Mouse (Mus musculus) kidney, postnatal 0 days (tissue): Measurements from ENCODE around the gene Pcdh9. TPM values are rescaled to one million over a fixed set of nuclear protein-coding genes. Genes with fewer than 3 reads are reported as not detected.

ENCODE experiments used
- ATAC-seq: fragments of 200-750 bp; cut with Nextera tagmentation; replicated peaks from 2 replicates; pipeline ENCODE4 v1.8.0; 2017; ENCODE audit warnings: low read depth, moderate number of reproducible peaks, moderate TSS enrichment, moderate library complexity; ENCODE audit not compliant: low FRiP score
- DNase-seq: peaks from one replicate; pipeline ENCODE4 v3.0.0-alpha.2; 2016; ENCODE audit warnings: low spot score
- H3K27ac ChIP-seq: fragments of 300-500 bp; sonication (generic); 2 replicates; pipeline ENCODE4 v1.5.1; 2014; ENCODE audit warnings: mild to moderate bottlenecking
- H3K27me3 ChIP-seq: fragments of 300-500 bp; sonication (generic); 2 replicates; pipeline ENCODE4 v1.6.1; 2014; ENCODE audit warnings: low read length, mixed read lengths; ENCODE audit not compliant: insufficient read depth
- H3K36me3 ChIP-seq: fragments of 300-500 bp; sonication (generic); 2 replicates; pipeline ENCODE4 v1.6.1; 2014; ENCODE audit warnings: low read length, mixed read lengths; ENCODE audit not compliant: insufficient read depth
- H3K4me1 ChIP-seq: fragments of 300-500 bp; sonication (generic); replicated peaks from 2 replicates; pipeline ENCODE4 v1.6.1; 2014; ENCODE audit warnings: antibody characterized with exemption, low read length, mixed read lengths; ENCODE audit not compliant: insufficient read depth
- H3K4me2 ChIP-seq: fragments of 300-500 bp; sonication (generic); 2 replicates; pipeline ENCODE4 v1.6.1; 2014; ENCODE audit warnings: mild to moderate bottlenecking, low read length, moderate library complexity, mixed read lengths
- H3K4me3 ChIP-seq: fragments of 300-500 bp; sonication (generic); replicated peaks from 2 replicates; pipeline ENCODE4 v1.5.1; 2014; ENCODE audit warnings: low read depth, low read length
- H3K9ac ChIP-seq: fragments of 300-500 bp; sonication (generic); 2 replicates; pipeline ENCODE4 v1.6.1; 2014; ENCODE audit warnings: low read depth, low read length
- H3K9me3 ChIP-seq: fragments of 300-500 bp; sonication (generic); replicated peaks from 2 replicates; pipeline ENCODE4 v1.6.1; 2016; ENCODE audit warnings: low read length, inconsistent platforms, mixed read lengths
- CTCF ChIP-seq: IDR thresholded peaks from 2 replicates; pipeline ENCODE4 v1.5.1; 2016; ENCODE audit warnings: antibody characterized with exemption, low read depth, mild to moderate bottlenecking, moderate library complexity
- WGBS: fragments of 180-500 bp; shearing (Covaris S2); extraction: QIAGEN DNeasy Blood & Tissue Kit; methylation state at CpG from one replicate; pipeline ENCODE4 v1.1.7; 2014; 5-methylcytosine and 5-hydroxymethylcytosine counted together
- polyA plus RNA-seq: library from polyadenylated mRNA; unstranded; fragments of >200 nt; fragmentation: Nextera tagmentation; extraction: Ambion mirVana; gene quantifications from 2 replicates; pipeline ENCODE4 v1.2.1, GENCODE M21; 2015

Pcdh9 gene
- polyA plus RNA-seq, 1 experiment from 2014 or later, result 8.8 TPM

GRCm38 (mm10) chr14:93380757-93381156 lies 509.7 kb downstream of the Pcdh9 start:
- Histone ChIP-seq H3K9ac (no peak overlapping the region), H3K36me3 (no peaks in the 10 kb centered on the region), H3K27me3 (no peaks in the 10 kb centered on the region), H3K4me1 (no peaks in the 10 kb centered on the region), H3K9me3 (no peaks in the 10 kb centered on the region), H3K4me3 (no peak overlapping the region), H3K4me2 (no peak overlapping the region), H3K27ac (no peak overlapping the region)
- no peak for ATAC-seq
- TF ChIP-seq CTCF, result no peak
- WGBS, result 29% methylated on average over 1 of the region's 1 CpGs
- no peak for DNase-seq

DNA sequence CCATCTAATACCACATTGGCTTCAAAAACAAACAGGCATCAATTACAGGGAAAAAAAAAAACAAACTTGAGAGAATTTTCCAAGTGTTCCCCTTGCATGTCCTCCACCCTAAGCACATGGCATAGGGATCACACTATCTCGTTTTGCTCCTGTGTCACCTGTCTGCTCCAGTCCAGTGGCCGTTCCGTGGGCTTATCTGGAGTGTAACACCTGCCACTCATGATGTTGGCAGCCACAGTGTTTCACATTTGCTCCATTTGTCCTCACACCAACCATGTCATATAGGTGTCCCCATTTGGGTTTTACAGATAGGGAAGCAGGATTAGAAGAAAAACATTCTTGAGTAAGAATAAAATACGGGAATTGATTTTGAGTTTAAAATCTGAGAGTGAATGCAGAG lies 514.3 kb downstream of the Pcdh9 start:
- no peak overlapping the region for H3K4me2 ChIP-seq
- H3K27ac ChIP-seq, result no peak overlapping the region
- no peaks in the 10 kb centered on the region for H3K4me1 ChIP-seq
- H3K36me3 ChIP-seq, result no peaks in the 10 kb centered on the region
- DNase-seq, result no peak
- H3K27me3 ChIP-seq, result no peaks in the 10 kb centered on the region
- 76% methylated on average over 4 of the region's 4 CpGs for WGBS
- no peak overlapping the region for H3K9ac ChIP-seq
- H3K4me3 ChIP-seq, result no peak overlapping the region
- H3K9me3 ChIP-seq, result no peaks in the 10 kb centered on the region
- TF ChIP-seq CTCF, result no peak
- no peak for ATAC-seq

- TF ChIP-seq CTCF, result no peak
- Histone ChIP-seq H3K36me3 (no peaks in the 10 kb centered on the region), H3K27me3 (no peaks in the 10 kb centered on the region), H3K9me3 (no peaks in the 10 kb centered on the region), H3K4me1 (no peaks in the 10 kb centered on the region), H3K27ac (no peak overlapping the region), H3K9ac (no peak overlapping the region), H3K4me2 (no peak overlapping the region), H3K4me3 (no peak overlapping the region)
- 81% methylated on average over 4 of the region's 4 CpGs for WGBS
- DNase-seq (no peak), ATAC-seq (no peak)
These were observed 516.3 kb downstream of the Pcdh9 start for GRCm38 (mm10) chr14:93374181-93374580.

GRCm38 (mm10) chr14:93354150-93354549 lies 536.3 kb downstream of the Pcdh9 start:
- no peak overlapping the region for H3K4me3 ChIP-seq
- H3K36me3 ChIP-seq, result no peaks in the 10 kb centered on the region
- 84% methylated on average over 3 of the region's 3 CpGs for WGBS
- H3K4me1 ChIP-seq, result no peaks in the 10 kb centered on the region
- DNase-seq (no peak), ATAC-seq (no peak)
- H3K27me3 ChIP-seq, result no peaks in the 10 kb centered on the region
- no peak overlapping the region for H3K9ac ChIP-seq
- no peak; the same call in 1 of the 2 replicates for TF ChIP-seq CTCF
- H3K9me3 ChIP-seq, result no peaks in the 10 kb centered on the region
- no peak overlapping the region for H3K27ac ChIP-seq
- no peak overlapping the region for H3K4me2 ChIP-seq

DNA sequence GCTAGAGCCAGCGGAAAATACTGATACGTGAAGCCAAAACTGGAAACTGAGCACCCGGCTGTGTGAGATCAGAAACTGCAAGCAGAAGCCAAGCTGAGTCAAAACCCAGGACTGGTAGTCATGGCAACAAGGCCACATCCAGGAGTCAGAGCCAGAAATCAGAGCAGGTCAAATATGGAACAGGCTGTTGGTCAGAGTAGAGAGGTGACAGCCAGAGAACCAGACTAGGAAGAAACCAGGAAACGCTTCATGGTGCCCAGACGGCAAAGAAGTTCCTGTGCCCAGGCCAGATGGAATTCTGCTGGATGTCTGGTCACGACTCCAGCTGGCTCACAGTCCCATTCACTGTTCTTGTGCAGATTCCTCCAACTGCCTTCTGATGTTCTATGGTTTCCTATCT lies 539.6 kb downstream of the Pcdh9 start:
- no peaks in the 10 kb centered on the region for H3K27me3 ChIP-seq
- no peaks in the 10 kb centered on the region for H3K9me3 ChIP-seq
- no peak for TF ChIP-seq CTCF
- no peak for ATAC-seq
- no peaks in the 10 kb centered on the region for H3K4me1 ChIP-seq
- no peak overlapping the region for H3K9ac ChIP-seq
- 63% methylated on average over 6 of the region's 6 CpGs for WGBS
- no peak overlapping the region for H3K4me3 ChIP-seq
- H3K27ac ChIP-seq, result no peak overlapping the region
- no peaks in the 10 kb centered on the region for H3K36me3 ChIP-seq
- no peak for DNase-seq
- H3K4me2 ChIP-seq, result no peak overlapping the region

- Histone ChIP-seq H3K36me3 (no peaks in the 10 kb centered on the region), H3K9me3 (no peaks in the 10 kb centered on the region), H3K4me3 (no peak overlapping the region), H3K27ac (no peak overlapping the region), H3K4me1 (no peaks in the 10 kb centered on the region), H3K27me3 (no peaks in the 10 kb centered on the region), H3K9ac (no peak overlapping the region), H3K4me2 (no peak overlapping the region)
- 50% methylated on average over 7 of the region's 7 CpGs for WGBS
- DNase-seq (no peak), ATAC-seq (no peak)
- no peak for TF ChIP-seq CTCF
These were observed 541.3 kb downstream of the Pcdh9 start for GRCm38 (mm10) chr14:93349166-93349565.

DNA sequence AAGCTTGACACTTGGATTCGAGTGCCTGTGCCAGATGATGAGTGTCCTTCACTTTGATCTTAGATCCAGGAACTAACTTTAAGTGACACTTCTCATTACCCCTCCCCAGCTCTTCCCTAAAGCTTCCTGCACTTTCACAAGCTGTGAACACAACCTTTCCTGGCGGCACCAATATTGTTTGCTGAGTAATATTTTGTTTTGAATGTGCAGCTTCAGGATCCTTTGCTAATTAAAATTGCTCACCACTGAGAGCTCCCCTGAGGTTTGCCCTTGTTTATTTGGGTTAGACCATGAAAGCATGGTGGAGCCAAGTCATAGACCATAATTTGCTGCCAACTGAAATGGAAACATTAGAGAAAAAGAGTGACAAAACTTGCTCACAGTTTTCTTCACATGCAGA lies 543.4 kb downstream of the Pcdh9 start:
- Histone ChIP-seq H3K4me1 (no peaks in the 10 kb centered on the region), H3K36me3 (no peaks in the 10 kb centered on the region), H3K27me3 (no peaks in the 10 kb centered on the region), H3K4me2 (no peak overlapping the region), H3K9ac (no peak overlapping the region), H3K27ac (no peak overlapping the region), H3K4me3 (no peak overlapping the region), H3K9me3 (no peaks in the 10 kb centered on the region)
- DNase-seq (no peak), ATAC-seq (no peak)
- 34% methylated on average over 2 of the region's 2 CpGs for WGBS
- no peak for TF ChIP-seq CTCF
